Mouse (Mus musculus): ENCODE measurements around the gene Cox5b.
"Not testable (repeated sequence)": the region's sequence is repeated elsewhere in the genome, so short reads cannot be mapped to it uniquely, and the experiment has no call there.

Cox5b gene

GRCm38 (mm10) chr1:36691271-36692155 is at the start of gene Cox5b:
Gene Cox5b, plus strand, starts transcription at chr1:36691449.
- peak; percentile 96 to 97 for DNase-seq (ENCODE audit: low spot score in 2 of 2)

GRCm38 (mm10) chr1:36643957-36644614 is 47.2 kb upstream of the Cox5b start:
- no peak for DNase-seq (ENCODE audit: low spot score in 2 of 2)

- DNase-seq (ENCODE audit: low spot score in 2 of 2) = no peak
Measured at GRCm38 (mm10) chr1:36644615-36645007, 46.6 kb upstream of the Cox5b start.

GRCm38 (mm10) chr1:36646285-36646684 is 45.0 kb upstream of the Cox5b start:
- DNase-seq (ENCODE audit: low spot score in 2 of 2) = no peak

GRCm38 (mm10) chr1:36647631-36648030 is 43.6 kb upstream of the Cox5b start:
- DNase-seq (ENCODE audit: low spot score in 2 of 2) = no peak

- DNase-seq (ENCODE audit: low spot score in 2 of 2) = no peak
Measured at GRCm38 (mm10) chr1:36655039-36655438, 36.2 kb upstream of the Cox5b start.

GRCm38 (mm10) chr1:36656233-36656632 is 35.0 kb upstream of the Cox5b start:
- DNase-seq (ENCODE audit: low spot score in 2 of 2) = no peak

GRCm38 (mm10) chr1:36657658-36658415 is 33.4 kb upstream of the Cox5b start:
- DNase-seq (ENCODE audit: low spot score in 2 of 2) = no peak

GRCm38 (mm10) chr1:36658621-36659399 is 32.4 kb upstream of the Cox5b start:
- DNase-seq (ENCODE audit: low spot score in 2 of 2) = no peak

GRCm38 (mm10) chr1:36664457-36664856 is 26.8 kb upstream of the Cox5b start:
- DNase-seq (ENCODE audit: low spot score in 2 of 2) = peak in 1 of 2 experiments; percentile 13

- DNase-seq (ENCODE audit: low spot score in 2 of 2) = no peak
Measured at GRCm38 (mm10) chr1:36665165-36665723, 26.0 kb upstream of the Cox5b start.

- no peak for DNase-seq (ENCODE audit: low spot score in 2 of 2)
Measured at GRCm38 (mm10) chr1:36665934-36666333, 25.3 kb upstream of the Cox5b start.

GRCm38 (mm10) chr1:36668007-36668406 is 23.2 kb upstream of the Cox5b start:
- not testable (repeated sequence) for DNase-seq (ENCODE audit: low spot score in 2 of 2)

GRCm38 (mm10) chr1:36670256-36670655 is 21.0 kb upstream of the Cox5b start:
- DNase-seq (ENCODE audit: low spot score in 2 of 2) = no peak

GRCm38 (mm10) chr1:36671260-36671659 is 20.0 kb upstream of the Cox5b start:
- no peak for DNase-seq (ENCODE audit: low spot score in 2 of 2)

- peak in 1 of 2 experiments; percentile 11 for DNase-seq (ENCODE audit: low spot score in 2 of 2)
Measured at GRCm38 (mm10) chr1:36672648-36673350, 18.4 kb upstream of the Cox5b start.

- DNase-seq (ENCODE audit: low spot score in 2 of 2) = no peak
Measured at GRCm38 (mm10) chr1:36674936-36675335, 16.3 kb upstream of the Cox5b start.

GRCm38 (mm10) chr1:36680893-36681292 is 10.4 kb upstream of the Cox5b start:
- no peak for DNase-seq (ENCODE audit: low spot score in 2 of 2)

- DNase-seq (ENCODE audit: low spot score in 2 of 2) = no peak
Measured at GRCm38 (mm10) chr1:36682620-36683355, 8.5 kb upstream of the Cox5b start, which contains the start of gene Fam178b. Gene Fam178b, minus strand, starts transcription at chr1:36683183.
